Mouse (Mus musculus): Measurements from ENCODE around the gene Ints14. TPM values are rescaled to one million over a fixed set of nuclear protein-coding genes. Genes with fewer than 3 reads are reported as not detected.

Gene Ints14
- polyA plus RNA-seq, 1 experiment from 2014 or later: 58.3 TPM

DNA sequence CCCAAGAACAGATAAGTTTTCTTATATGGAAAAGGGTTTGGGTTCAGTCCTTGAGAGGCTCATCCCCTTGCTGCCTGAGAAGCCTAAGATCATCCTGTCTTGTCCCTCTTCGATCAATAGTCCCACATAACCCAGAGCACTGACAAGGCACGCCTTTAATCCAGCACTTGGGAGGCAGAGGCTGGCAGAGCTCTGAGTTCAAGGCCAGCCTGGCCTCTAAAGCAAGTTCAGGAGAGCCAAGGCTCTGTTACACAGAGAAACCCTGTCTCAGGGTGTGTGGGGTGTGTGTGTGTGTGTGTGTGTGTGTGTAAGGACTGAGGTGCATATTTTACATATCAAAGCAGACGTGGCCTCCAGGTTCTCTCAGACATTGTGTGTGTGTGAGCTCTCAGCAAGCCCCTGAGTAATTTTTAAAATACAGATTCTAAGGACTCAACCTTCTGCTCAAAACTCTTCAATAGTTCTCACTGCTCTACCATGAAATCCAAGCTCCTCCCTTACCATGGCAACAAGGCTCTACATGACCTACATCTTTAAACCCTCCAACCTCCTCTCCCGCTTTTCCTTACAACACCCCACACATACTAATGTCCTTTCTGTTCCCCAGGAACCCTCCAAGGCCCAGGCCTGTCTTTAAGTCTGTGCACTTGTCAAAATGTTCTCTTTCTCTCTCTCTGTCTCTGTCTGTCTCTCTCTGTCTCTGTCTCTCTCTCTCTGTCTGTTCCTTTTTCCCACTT lies 55.7 kb downstream of the Ints14 start:
- Histone ChIP-seq H3K4me1 (peaks cover 37% of the 10 kb centered on the region), H3K4me3 (no peak overlapping the region), H3K9me3 (no peaks in the 10 kb centered on the region), H3K27me3 (ENCODE audit: insufficient read depth, poor library complexity, severe bottlenecking) (no peaks in the 10 kb centered on the region), H3K27ac (no peak overlapping the region), H3K36me3 (no peaks in the 10 kb centered on the region)
- 83% methylated on average over 4 of the region's 4 CpGs for WGBS
- DNase-seq (ENCODE audit: low spot score): no peak

DNA sequence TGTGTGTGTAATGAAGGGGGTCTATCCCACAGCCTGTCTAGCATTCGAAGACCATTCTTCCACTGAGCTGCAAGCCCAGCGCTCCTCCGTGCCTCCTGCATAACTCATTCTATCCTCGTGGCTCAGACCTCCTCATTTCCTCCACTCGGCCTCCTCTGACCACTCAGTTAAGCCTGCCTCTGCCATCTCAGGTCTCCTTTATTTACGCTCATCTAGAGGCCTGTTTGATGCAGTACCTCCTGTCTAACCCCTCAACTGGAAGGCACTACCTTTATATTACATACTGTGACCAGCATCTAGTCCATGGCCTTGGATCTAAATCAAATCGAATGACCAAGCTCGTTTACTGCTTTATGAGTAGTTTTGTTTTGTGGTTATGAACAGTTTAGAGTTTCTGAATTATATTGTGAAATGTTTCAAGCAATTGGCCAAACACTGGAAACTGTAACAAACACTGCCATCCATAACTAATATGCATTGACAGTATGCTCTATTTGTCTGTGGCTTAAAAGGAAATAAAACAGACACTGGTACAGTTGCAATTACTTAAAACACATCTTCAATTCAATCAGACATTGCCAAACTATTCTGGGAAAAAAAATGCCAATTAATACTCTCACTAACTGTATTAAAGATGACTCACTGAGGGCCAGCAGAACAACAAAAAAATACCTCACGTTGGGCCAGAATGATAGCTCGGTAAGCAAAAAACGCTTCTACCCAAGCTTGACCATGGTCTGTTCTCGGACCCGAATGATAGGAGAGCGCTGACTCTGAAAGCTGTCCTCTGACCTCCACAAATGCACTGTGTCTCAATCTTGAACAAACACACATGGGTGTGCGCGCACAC lies 56.5 kb downstream of the Ints14 start:
- 86% methylated on average over 16 of the region's 16 CpGs for WGBS
- Histone ChIP-seq H3K9me3 (no peaks in the 10 kb centered on the region), H3K4me3 (no peak overlapping the region), H3K4me1 (peaks cover 44% of the 10 kb centered on the region), H3K27ac (no peak overlapping the region), H3K36me3 (no peaks in the 10 kb centered on the region), H3K27me3 (ENCODE audit: insufficient read depth, poor library complexity, severe bottlenecking) (no peaks in the 10 kb centered on the region)
- no peak for DNase-seq (ENCODE audit: low spot score)

- Histone ChIP-seq H3K27me3 (ENCODE audit: insufficient read depth, poor library complexity, severe bottlenecking) (no peaks in the 10 kb centered on the region), H3K27ac (no peak overlapping the region), H3K36me3 (no peaks in the 10 kb centered on the region), H3K9me3 (no peaks in the 10 kb centered on the region), H3K4me3 (no peak overlapping the region), H3K4me1 (peaks cover 46% of the 10 kb centered on the region)
- no peak for DNase-seq (ENCODE audit: low spot score)
- WGBS: 85% methylated on average over 4 of the region's 4 CpGs
Measured at GRCm38 (mm10) chr9:65017896-65018295, 57.2 kb downstream of the Ints14 start.

DNA sequence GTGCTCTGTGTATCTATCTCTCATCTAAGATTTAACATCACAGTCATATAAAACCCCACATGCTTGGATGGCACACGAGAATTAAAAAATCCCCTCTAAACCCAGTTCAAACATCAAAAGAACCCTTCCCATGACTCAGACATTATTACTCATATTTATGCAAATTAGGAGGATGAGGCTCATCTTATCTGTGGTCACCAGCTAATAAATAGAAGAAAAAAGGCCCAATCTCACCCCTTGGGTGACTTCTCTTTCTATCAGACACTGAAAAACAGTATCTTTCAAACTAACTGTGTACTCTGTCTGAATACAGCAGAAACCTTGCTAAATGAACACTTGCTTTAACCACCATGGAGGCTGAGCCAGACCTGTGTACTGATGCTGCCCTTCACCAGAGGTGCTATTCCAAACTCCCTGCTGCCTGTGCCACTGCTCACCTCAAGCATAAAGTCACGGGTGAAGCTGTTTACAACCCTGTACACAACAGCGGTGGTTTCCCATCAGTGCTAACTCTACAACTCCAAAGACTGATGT lies 58.0 kb downstream of the Ints14 start:
- 78% methylated on average over 3 of the region's 3 CpGs for WGBS
- H3K27me3 ChIP-seq (ENCODE audit: insufficient read depth, poor library complexity, severe bottlenecking): no peaks in the 10 kb centered on the region
- H3K36me3 ChIP-seq: no peaks in the 10 kb centered on the region
- no peak for DNase-seq (ENCODE audit: low spot score)
- H3K4me1 ChIP-seq: peaks cover 46% of the 10 kb centered on the region
- no peak overlapping the region for H3K4me3 ChIP-seq
- H3K9me3 ChIP-seq: no peaks in the 10 kb centered on the region
- H3K27ac ChIP-seq: no peak overlapping the region

GRCm38 (mm10) chr9:65019146-65019545 lies 58.4 kb downstream of the Ints14 start:
- no peak overlapping the region for H3K27ac ChIP-seq

GRCm38 (mm10) chr9:65020128-65020527 lies 59.4 kb downstream of the Ints14 start:
- no peak for DNase-seq (ENCODE audit: low spot score)
- H3K4me3 ChIP-seq: peak overlapping the region; percentile 83
- H3K4me1 ChIP-seq: peaks cover 46% of the 10 kb centered on the region
- no peak overlapping the region for H3K27ac ChIP-seq
- H3K9me3 ChIP-seq: no peaks in the 10 kb centered on the region
- no peaks in the 10 kb centered on the region for H3K27me3 ChIP-seq (ENCODE audit: insufficient read depth, poor library complexity, severe bottlenecking)
- H3K36me3 ChIP-seq: no peaks in the 10 kb centered on the region
- WGBS: 54% methylated on average over 4 of the region's 4 CpGs

More at GRCm38 (mm10) chr9:65019146-65019545, 58.4 kb downstream of the Ints14 start:
- WGBS: 48% methylated on average over 3 of the region's 3 CpGs
- DNase-seq (ENCODE audit: low spot score): no peak
- no peak overlapping the region for H3K4me3 ChIP-seq
- no peaks in the 10 kb centered on the region for H3K9me3 ChIP-seq
- H3K27me3 ChIP-seq (ENCODE audit: insufficient read depth, poor library complexity, severe bottlenecking): no peaks in the 10 kb centered on the region
- no peaks in the 10 kb centered on the region for H3K36me3 ChIP-seq
- H3K4me1 ChIP-seq: peaks cover 46% of the 10 kb centered on the region

GRCm38 (mm10) chr9:65020991-65021886 lies 60.5 kb downstream of the Ints14 start, which contains the start of gene Hacd3:
TSS of gene Hacd3 (minus strand) at chr9:65021693.
- Histone ChIP-seq H3K9me3 (no peaks in the 10 kb centered on the region), H3K36me3 (no peaks in the 10 kb centered on the region), H3K4me1 (peaks cover 36% of the 10 kb centered on the region), H3K27ac (peak within 1 kb of the TSS; percentile 97), H3K4me3 (peak within 1 kb of the TSS; percentile 83), H3K27me3 (ENCODE audit: insufficient read depth, poor library complexity, severe bottlenecking) (no peaks in the 10 kb centered on the region)
- WGBS: under 1% methylated on average over 81 of the region's 81 CpGs
- peak; percentile 97 for DNase-seq (ENCODE audit: low spot score)

DNA sequence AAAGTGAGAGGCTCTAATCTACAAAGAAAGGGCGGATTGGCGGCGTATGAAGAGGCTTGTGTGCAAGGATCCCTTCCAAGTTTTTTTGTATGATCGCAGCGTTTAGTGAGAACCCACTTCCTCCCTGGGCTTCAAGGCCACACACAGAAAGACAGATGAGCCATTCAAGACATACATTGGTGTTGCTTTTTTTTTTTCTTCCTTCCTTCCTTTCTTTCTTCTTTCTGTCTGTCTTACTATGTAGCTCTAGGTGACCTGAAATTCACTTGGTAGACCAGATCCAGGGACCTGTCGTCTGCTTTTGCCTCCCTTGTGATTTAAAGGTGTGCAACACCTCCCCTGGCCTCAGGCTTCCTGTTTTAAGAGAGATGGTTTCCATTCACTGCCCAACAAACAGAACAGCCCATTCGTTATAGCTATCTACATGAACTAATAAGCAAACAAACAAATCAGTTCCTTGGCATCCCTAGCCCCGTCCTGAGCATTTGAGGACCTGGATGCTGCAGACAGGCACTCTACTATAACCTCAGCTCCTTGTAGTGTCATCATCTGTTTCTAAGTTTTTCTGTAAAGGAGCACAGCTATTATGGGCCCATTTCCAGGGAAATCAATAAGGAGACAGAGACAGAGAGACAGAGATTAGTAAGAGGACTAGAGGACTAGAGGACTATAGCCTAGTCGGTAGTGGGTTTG lies 61.3 kb downstream of the Ints14 start:
- Histone ChIP-seq H3K9me3 (no peaks in the 10 kb centered on the region), H3K36me3 (no peaks in the 10 kb centered on the region), H3K27ac (peak overlapping the region; percentile 97), H3K4me1 (peaks cover 30% of the 10 kb centered on the region), H3K4me3 (peak overlapping the region; percentile 83), H3K27me3 (ENCODE audit: insufficient read depth, poor library complexity, severe bottlenecking) (no peaks in the 10 kb centered on the region)
- 23% methylated on average over 9 of the region's 9 CpGs for WGBS
- DNase-seq (ENCODE audit: low spot score): no peak

GRCm38 (mm10) chr9:65022580-65023135 lies 62.0 kb downstream of the Ints14 start:
- Histone ChIP-seq H3K27me3 (ENCODE audit: insufficient read depth, poor library complexity, severe bottlenecking) (no peaks in the 10 kb centered on the region), H3K4me1 (peaks cover 29% of the 10 kb centered on the region), H3K27ac (peak overlapping the region; percentile 97; the same call in 1 of the 2 replicates), H3K9me3 (no peaks in the 10 kb centered on the region), H3K4me3 (no peak overlapping the region), H3K36me3 (no peaks in the 10 kb centered on the region)
- DNase-seq (ENCODE audit: low spot score): no peak
- WGBS: 71% methylated on average over 4 of the region's 4 CpGs

- no peak for DNase-seq (ENCODE audit: low spot score)
- 87% methylated on average over 3 of the region's 3 CpGs for WGBS
- no peaks in the 10 kb centered on the region for H3K36me3 ChIP-seq
- peaks cover 29% of the 10 kb centered on the region for H3K4me1 ChIP-seq
- H3K9me3 ChIP-seq: no peaks in the 10 kb centered on the region
- no peak overlapping the region for H3K4me3 ChIP-seq
- no peak overlapping the region for H3K27ac ChIP-seq
- no peaks in the 10 kb centered on the region for H3K27me3 ChIP-seq (ENCODE audit: insufficient read depth, poor library complexity, severe bottlenecking)
Measured at GRCm38 (mm10) chr9:65023447-65023846, 62.7 kb downstream of the Ints14 start.

GRCm38 (mm10) chr9:65027241-65027640 lies 66.5 kb downstream of the Ints14 start:
- DNase-seq (ENCODE audit: low spot score): no peak
- Histone ChIP-seq H3K4me3 (no peak overlapping the region), H3K36me3 (no peaks in the 10 kb centered on the region), H3K27me3 (ENCODE audit: insufficient read depth, poor library complexity, severe bottlenecking) (no peaks in the 10 kb centered on the region), H3K9me3 (no peaks in the 10 kb centered on the region), H3K4me1 (peaks cover 6% of the 10 kb centered on the region), H3K27ac (no peak overlapping the region)
- WGBS: 85% methylated on average over 7 of the region's 7 CpGs

DNA sequence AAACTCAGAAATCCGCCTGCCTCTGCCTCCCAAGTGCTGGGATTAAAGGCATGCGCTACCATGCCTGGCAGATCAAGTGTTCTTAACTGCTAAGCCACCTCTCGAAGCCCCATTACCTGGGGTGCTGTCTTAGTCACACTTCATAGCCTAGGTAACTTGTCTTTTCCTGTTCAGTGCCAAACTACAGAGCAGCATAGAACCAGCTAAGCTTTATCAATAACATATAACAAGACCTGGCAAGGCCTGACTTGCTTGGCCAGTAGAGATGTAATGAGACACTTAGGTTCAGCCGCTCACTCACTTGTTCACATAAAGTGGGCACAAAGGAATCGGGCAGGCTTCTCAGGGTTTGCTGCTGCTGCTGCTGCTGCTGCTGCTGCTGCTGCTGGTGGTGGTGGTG lies 67.6 kb downstream of the Ints14 start:
- 84% methylated on average over 5 of the region's 5 CpGs for WGBS
- Histone ChIP-seq H3K27ac (no peak overlapping the region), H3K4me3 (no peak overlapping the region), H3K27me3 (ENCODE audit: insufficient read depth, poor library complexity, severe bottlenecking) (no peaks in the 10 kb centered on the region), H3K9me3 (no peaks in the 10 kb centered on the region), H3K36me3 (no peaks in the 10 kb centered on the region), H3K4me1 (peaks cover 11% of the 10 kb centered on the region)
- no peak for DNase-seq (ENCODE audit: low spot score)

Data from heart, embryonic 10.5 days (tissue).